Mouse (Mus musculus) mouse trophoblast stem cell (cell line): ENCODE results near the gene Lgmn.

Source experiments
- in situ Hi-C, 2 experiments: fragments of 300-500 bp; cut with MseI, MboI; formaldehyde crosslinking; loops; 2 replicates in 1 of 2; 3 replicates in 1 of 2; pipeline ENCODE4 v1.15.1; 2025

The Lgmn gene

DNA sequence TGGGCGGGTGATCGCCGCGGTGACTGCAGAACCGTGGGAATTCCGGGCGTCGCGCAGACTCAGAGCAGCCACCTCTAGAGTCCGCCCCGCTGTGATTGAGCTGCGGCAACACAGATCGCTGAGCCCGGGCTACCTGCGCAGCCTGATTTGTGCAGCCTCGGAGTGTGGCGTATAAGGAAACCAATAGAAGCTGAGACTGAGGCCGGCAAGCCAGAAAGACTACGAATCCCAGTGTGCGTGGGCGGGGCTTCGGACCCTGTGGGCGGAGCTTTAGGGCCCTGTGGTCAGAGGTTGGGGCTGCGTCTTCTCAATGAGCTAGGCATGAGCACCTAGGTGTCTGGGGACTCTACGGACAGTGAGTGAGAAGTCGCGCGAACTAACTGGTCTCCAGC, at the start of gene Lgmn:
Gene Lgmn (minus strand): TSS at position 182 of the 392 bp plus-strand sequence.
- in situ Hi-C loops: no loop called here

DNA sequence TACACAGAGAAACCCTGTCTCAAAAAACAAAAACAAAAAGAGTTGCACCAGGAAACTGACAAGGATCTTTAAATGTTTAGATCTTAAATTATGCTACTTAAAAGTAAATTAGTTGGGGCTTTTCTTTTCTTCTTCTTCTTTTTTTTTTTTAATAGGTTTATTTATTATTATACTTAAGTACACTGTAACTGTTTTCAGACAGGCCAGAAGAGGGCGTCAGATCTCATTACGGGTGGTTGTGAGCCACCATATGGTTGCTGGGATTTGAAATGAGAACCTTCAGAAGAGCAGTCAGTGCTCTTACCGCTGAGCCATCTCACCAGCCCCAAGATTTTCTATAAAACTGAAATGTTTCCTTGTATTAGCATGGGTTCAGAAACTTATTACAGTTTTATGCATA, 45.3 kb upstream of the Lgmn start:
- in situ Hi-C loops: no loop called here

DNA sequence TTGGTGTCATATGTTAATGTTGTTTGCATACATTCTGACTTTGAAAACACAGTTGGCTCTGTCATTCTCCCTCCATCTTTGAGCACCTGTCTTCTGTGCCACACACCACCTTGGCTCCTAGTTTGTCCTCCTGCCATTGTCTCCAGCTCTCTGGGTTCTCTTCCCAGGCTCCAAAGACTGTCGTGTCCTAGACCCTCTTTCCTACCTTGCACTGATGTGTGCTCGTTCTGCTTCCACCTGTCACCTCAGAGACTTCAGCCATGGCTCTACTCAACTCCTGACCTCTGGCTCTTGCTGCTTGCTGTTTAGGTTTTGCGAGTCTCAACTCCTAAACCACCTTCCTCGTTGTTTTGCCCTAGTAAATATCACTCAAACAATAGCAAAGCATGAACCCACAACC, 40.9 kb upstream of the Lgmn start:
- in situ Hi-C loops: no loop called here

DNA sequence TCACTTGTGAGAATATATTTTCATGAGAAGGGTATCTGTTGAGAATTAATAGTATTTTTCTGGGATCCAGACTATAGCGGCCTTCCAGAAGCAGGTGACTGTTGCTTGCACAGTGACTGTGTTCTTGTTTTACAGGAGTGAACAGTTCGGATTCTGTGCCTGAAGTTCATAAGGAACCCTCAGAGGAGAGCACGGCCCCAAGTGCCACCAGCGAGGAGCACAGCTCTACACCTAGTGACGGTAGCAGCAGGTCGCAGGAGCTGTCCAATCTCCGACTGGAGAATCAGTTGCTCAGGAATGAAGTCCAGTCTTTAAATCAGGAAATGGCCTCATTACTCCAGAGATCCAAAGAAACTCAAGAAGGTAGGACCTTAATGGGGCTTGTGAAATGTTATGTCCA, 34.8 kb upstream of the Lgmn start:
- in situ Hi-C loops: no loop called here

DNA sequence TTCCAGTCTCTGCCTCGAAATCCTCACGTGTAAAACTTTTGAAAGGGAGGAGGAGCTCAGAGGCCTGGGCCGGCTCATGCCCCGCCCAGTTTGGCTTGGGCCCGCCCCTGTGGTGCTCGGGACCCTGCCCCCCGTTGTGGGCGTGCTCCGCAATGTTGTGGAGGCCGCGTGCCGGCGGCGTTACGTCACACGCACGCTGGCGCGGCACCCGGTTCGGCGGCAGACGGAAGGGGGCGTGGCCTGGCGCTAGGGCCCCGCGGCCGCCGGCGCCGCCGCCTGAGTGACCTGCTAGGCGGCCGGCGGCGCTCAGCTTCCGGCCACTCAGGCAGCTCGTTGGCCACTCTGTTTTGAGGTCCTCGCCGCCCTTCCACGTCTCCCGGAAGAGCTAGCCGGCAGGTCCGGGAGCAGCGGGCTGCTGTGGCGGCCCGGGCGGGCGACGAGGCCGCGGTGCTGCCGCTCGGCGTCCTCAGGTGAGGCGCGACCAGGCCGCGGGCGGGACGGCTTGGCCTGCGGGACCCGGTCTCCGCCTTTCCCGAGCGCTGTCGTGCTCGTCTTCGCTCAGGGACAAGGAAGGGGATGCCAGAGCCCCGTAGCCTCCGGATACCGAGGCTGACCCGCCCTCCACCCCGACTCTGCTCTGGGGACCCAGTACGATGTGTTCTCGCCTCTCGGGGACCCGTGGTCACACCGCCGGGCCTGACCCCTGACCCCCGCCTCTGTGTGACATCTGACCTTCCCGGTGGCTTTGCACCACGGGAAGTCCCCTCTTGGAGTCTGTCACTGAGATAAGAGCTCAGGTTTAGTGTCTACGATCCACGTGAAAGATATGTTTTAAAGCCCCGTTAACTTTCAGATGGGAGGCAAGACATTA, 29.5 kb upstream of the Lgmn start, which contains the start of gene Golga5:
Gene Golga5 (plus strand): TSS at position 242 of the 871 bp plus-strand sequence.
- in situ Hi-C loops: no loop called here

DNA sequence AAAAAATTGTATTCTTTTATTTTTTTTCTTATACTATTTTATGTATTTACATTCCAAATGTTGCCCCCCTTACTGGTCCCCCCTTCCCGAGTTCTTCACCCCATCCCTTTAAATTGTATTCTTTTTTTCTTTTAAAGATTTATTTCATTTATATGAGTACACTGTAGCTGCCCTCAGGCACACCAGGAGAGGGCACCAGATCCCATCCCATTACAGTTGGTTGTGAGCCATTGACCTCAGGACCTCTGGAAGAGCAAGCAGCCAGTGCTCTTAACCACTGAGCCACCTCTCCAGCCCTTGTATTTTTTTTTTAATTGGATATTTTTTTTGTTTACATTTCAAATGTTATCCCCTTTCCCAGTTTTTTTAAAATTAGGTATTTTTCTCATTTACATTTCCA, 28.5 kb upstream of the Lgmn start:
- in situ Hi-C loops: no loop called here

DNA sequence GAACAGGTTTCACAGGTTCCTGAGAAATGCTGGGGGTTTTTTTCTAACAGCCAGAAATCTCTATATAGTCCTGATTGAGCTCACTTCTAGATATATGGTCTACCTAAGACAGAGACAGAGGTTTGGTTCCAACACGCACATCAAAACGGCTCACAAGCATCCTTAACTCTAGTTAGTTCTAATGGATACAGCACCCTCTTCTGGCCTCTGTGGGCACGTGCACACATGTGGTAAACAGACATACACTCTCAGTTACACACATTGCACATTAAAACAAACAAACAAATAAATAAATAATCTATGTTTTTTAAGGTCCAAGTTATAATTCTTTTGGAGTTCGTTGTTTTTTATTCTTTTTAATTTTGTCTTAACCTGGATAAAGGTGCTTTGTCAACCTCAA, 25.0 kb upstream of the Lgmn start:
- in situ Hi-C loops: loop anchor here (5.0 kb wide), 1 partner anchor 72 kb away; no protein-coding TSS in a partner anchor

DNA sequence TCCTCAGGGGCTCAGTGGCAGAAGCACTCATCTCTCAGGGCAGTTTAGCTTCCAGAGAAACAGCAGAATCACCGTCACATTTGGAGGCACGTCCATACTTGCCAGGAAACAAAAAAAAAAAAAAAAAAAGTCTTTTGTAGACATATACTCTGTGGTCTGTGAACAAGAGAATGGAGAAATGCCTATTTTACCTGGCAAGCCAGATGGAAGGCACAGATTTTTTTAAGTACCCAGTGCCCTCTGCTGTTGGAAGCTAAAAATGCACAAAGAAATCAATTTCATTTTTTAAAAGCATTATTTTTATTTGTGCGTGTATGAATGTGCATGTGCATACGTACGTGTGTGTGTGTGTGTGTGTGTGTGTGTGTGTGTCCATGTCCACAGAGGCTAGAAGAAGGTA, 21.6 kb upstream of the Lgmn start:
- in situ Hi-C loops: loop anchor here (5.0 kb wide), 1 partner anchor 69 kb away; no protein-coding TSS in a partner anchor

DNA sequence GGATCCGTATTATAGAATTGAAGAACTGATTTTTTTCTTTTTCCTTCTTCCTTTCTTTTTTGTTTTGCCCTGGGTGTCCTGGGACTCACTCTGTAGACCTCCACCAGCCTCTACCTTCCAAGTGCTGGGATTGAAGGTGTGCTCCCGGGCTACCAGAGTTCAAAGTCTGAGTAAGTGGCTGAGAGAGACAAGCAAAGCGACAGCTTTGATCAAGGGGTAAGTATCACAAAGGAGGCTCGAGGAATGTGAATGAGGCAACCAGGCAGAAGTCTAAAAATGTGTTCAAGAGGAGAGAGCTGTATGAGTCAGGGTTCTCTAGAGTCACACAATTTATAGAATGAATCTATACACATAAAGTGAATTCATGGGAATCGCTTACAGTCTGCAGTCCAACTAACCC, 20.4 kb upstream of the Lgmn start:
- in situ Hi-C loops: loop anchor here (5.0 kb wide), 1 partner anchor 68 kb away; no protein-coding TSS in a partner anchor

DNA sequence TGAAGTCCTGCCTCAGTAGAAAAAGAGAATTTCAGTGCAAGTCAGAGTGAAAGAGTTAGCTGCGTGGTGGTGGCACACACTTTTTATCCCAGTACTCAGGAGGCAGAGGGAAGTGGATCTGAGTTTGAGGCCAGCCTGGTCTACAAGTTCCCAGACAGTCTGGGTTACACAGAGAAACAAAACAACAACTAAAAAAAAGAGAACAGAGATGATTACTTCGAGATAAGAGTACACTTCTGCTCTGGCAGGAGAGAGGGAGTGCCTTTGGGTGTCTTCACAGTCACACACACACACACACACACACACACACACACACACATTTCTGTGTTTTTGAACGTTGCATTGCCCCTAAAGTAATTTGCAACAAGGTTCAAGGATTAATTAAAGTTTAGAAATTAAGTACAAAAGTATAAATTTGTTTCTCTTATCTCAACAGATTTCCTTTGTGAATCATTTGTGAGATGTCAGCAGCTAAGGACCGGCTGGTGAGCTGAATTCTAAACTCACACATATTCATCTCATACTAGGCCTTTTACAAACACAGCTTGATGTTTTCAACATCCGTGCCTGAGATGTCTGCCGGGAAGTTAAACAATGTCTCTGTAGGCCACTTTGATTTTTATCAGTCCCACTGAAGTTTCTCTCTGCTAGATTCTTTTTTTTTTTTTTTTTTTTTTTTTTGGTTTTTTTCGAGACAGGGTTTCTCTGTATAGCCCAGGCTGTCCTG, 17.0 kb upstream of the Lgmn start:
- in situ Hi-C loops: loop anchor here in 1 of 2 experiments (10.0 kb wide), 1 partner anchor 462 kb away; no protein-coding TSS in a partner anchor

DNA sequence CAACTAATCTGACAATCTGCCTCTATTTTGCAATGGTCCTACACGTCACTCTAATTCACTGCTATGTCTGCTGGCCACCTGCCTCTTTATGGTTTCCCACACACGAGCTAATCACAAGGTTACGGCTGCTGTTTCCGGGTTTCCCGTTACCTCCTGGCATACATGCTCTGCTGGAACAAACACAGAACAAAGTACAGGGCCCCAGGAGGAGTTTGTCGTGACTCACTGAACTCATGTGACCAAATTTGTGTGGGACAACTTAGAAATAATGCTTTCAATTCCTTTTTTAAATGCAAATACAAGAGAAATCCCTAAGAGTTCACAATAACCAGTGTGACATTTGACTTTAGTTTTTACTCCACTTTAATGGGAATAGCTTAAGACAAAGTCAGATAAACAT, 14.0 kb upstream of the Lgmn start:
- in situ Hi-C loops: loop anchor here in 1 of 2 experiments (10.0 kb wide), 1 partner anchor 459 kb away; no protein-coding TSS in a partner anchor

DNA sequence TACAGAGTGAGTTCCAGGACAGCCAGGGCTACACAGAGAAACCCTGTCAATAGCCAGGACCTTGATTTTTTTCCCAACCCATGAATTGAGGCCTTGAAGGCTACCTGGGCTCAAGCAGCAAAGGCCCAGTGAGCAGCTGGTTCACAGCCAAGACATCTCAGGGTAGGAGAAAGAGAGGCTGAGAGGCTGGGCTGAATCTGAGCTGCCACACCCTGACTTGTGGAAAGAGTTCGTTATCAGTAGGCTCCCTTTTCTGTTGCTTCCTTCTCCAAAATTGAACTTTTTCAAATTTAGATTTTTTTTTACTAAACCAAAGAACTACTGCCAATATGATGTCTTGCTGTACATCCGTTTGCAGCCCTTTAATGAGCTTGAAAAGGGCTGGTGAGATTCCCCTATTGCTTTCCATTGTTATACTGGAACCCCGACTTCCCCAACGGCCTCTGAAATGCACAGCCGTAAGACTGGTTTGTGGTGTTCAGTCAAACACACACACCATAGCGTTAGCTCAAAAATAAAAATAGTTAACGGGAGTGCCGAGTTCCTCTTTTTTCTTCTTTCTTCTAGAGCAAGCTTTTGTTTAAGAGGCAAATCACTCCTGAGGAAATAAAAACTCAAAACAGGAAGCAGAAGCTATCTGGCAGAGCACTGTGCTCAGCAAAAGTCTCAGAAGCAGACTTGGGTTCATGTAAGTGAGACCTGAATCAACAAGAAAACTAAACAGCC, 11.7 kb upstream of the Lgmn start:
- in situ Hi-C loops: loop anchor here in 1 of 2 experiments (10.0 kb wide), 1 partner anchor 456 kb away; no protein-coding TSS in a partner anchor

DNA sequence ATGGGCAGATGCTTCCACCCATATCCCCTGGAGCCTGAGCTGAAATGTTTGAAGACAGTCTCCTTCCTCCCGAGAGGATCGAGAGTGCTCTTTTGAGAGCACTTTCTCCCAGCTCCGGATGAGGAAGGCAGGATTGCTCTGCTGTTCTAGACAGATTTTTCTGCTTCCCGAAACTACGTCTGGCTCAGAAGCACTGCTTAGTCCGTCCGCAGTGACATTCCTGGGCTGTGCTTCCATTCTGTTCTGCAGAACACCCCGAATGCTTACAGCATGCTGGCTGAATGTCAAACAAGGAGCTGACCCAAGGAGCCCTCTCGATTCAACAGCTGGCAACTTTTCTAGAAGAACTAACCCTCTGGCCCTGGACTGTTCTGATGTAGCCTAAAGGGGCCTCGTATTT, 10.8 kb upstream of the Lgmn start:
- in situ Hi-C loops: loop anchor here in 1 of 2 experiments (10.0 kb wide), 1 partner anchor 456 kb away; no protein-coding TSS in a partner anchor

DNA sequence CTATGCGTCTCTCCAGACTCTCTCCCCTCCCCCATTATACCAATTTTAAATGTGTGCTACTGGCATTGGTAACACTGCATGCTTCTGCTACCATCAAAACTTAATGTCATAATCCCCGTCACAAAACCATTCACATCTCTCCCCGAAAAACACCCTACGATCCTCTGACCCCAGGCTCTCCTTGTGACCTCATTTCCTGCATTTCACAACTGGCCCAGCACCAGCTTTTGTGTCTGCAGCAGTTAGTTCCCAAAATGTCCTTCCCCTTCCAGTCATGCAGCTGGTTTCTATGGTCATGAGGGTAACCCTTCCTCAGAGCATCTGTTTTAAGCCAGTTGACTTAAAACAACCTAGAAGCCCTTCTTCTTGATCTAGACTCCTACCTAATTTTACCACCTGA, 5.8 kb upstream of the Lgmn start:
- in situ Hi-C loops: no loop called here

DNA sequence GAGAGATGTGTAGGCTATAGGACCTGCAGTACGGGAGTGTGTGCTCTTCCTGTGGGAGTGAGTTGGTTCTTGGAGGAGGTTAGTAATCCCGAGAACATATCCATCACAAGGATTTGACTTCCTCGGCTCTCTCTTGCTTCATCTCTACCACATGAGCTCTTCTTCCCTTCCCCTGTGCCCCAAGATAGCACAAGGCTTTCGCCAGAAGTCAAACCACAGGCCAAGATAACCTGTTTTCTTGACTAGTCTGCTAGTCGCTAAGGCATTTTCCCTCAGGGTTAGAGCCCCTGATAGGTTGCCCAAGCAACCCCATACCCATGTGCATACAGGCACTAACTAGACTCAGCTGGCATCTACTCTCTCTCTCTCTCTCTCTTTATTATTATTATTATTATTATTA, 4.1 kb upstream of the Lgmn start:
- in situ Hi-C loops: no loop called here

DNA sequence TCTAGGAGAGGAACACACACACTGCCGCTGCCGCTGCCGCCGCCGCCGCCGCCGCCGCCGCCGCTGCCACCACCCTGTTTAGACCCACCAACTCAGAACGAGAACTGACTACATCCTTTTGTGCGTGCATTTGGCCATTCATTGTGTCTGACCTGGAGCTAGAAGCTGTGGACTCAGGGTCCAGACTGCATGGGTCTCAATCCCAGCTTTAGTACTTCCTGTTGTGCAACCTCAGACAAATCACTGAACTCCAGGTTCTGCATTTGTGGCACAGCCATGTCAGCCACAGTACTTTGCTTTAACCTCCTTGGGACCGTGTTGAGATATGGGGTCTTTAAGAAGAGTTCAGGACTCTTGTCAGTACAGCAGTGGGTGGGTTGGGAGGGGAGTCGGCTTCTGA, 3.0 kb upstream of the Lgmn start:
- in situ Hi-C loops: no loop called here

DNA sequence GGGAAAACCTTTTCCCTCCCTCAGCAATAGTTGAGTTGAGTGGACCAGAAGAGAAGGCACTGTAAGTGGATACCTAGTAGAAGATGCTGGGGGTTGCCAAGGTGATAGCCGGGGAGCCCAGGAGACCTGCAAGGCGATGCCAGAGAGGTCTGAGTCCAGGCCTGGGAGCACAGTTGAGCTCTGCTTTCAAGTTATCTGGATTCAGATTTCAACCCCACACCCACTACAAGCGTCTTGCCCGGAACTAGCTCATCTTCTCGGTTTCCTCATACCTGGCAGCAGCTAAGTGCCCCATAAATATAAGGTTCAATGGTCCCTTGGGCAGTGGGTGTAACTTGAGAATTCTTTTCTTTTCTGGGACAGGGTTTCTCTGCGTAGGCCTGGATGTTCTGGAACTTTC, 1.5 kb upstream of the Lgmn start:
- in situ Hi-C loops: no loop called here

DNA sequence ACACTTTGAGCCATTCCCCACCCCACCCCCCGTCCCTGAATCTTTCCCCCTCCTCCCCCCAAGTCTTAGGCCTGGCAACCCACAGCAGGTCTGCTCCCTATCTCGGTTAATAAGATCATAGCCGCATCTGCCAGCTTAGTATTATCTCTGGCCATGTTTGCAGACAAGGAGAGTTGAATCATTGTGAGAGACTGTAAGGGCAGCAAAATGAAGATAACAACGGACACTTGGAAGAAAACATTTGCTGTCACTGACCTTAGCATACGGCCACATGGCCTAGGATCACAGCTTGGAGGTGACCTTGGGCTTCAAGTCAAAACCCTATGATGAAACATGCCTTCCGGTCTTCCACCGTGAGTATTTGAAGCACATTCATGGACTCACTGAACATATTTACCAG, 938 bp upstream of the Lgmn start:
- in situ Hi-C loops: no loop called here

DNA sequence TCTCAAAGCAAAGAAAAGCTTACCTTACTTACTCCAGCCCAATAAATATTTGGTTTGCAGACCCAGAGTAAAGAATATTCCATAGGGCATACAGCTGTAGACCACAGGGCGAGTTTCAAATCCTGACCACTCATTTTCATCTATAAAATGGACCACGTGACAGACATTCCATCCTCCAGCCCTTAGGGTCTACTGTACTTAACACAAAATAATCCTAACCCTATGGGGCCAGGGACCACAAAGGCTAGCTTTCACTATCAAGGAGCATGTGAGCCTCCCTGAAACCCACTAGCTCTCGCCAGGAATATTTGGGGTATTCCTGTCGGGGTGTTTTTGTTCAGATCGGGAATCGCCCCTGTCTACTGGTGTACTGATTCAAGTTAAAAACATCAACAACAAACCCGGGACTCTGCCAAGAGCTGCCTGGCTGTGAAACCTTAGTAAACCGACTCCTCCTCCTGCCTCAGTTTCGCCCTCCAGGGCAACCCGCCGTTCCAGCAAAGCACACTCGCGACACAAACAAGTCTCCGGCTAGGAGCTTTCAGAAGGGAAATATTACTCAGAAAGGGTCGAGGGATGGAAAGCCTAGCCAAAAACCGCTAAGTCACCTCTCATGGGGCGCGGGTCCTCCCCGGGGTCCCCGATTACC, 506 bp downstream of the Lgmn start:
- in situ Hi-C loops: no loop called here

DNA sequence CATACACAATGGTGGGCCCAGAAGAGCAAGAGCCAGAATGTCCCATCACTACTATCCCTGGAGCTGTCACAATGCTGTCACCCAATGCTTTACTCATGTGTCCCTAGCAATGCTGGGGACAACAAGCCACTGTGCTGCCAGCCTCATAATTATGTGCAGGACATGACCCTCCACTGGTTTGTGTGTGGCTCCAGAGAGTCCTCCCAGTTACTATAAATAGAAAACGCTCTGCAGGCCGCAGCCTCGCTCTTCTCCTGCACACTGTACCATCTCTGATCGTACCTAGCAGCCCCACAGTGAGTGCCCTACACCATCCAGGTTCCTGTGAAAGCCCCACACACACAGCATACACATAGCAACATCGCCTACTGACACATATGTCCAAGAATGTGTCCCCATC, 1.7 kb downstream of the Lgmn start:
- in situ Hi-C loops: no loop called here

DNA sequence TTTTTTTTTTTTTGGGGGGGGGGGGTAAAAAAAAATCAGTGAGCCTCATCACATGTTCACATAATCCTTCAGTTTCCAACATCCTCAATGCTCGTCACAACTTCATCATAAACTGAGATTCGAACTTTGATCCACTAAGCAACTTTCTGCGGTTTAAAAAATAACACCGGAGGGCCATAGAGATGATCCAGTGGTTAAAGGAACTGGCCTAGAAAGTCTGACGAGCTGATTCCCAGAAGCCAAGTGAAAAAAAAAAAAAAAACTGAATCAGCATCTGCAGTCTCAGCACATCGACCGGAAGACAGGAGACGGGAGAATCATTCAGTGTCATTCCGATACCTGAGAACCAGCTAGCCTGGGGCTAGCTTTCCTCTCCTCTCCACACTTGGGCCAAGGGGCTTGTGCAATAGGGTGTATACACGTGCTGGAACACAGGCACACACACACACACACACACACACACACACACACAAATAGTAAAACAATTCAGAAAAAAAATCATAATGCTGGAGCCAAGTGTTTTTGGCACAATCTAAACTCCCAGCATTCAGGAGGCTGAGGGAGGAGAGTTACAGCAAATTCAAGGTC, 2.6 kb downstream of the Lgmn start:
- in situ Hi-C loops: no loop called here
